Mouse (Mus musculus) thymus, postnatal 4 days (tissue): ENCODE measurements around the gene S1pr5.
"Not testable (repeated sequence)": the region's sequence is repeated elsewhere in the genome, so short reads cannot be mapped to it uniquely, and the experiment has no call there.

Experiments
- DNase-seq: peaks from one replicate; pipeline ENCODE4 v3.0.0; 2021

S1pr5 gene

DNA sequence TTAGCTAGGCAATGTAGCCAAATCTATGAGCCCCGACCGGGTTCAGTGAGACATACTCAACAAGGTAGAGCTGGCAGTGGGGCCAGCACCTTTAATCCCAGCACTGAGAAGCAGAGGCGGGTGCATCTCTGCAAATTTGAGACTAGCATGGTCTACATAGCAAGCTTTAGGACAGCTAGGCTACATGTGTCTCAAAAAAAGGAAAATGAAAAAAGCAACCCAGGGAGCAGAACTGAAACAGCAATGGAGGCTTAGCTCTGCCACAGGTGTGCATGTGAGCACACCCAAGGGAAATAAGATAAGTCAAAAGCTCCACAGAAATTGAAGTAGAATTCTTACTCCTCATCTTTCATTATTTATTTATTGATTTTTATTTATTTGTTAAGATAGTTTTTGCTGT is 49.3 kb downstream of the S1pr5 start:
- DNase-seq = no peak

- no peak for DNase-seq
Observed at GRCm38 (mm10) chr9:21197981-21198380, 50.3 kb downstream of the S1pr5 start.

DNA sequence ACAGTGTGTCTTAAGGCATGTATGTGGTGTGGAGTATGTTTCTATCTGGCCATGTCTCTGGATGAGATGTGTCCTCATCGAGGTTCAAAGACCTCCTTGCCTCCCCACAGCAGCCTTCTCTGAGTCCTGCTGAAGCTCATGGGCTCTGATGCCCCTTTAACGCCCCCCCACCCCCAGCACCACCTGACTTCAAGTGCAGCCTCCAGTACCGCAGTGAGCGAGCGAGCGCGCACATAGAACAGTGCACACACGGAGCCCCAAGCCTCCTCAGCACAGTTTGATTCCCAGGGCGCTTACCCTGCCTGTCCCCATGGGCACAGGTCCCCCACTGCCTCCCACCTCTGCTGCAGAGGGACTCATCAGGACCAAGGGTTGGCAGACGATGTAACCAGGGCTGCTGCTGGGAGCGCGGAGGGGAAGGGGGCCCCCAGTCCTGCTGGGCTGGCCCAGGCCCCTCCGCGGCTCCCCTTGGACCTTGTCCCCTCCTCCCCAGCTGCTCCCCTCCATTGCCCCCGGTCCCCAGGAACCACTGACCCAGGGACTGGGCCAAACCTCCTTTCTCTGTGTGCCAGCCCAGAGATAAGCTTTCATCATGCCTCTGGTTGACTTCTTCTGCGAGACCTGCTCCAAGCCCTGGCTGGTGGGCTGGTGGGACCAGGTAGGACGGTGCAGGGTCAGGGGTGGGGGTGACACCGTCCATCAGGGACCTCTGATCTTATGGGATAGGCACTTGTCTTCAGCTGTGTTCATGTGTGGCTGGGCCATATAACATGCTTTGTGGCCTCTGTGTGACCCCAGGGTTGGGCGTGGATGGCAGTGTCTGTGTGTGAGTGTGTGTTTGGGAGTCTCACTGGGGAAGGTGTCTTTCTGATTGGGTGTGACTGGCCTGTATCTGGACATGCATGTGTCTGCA is 51.5 kb downstream of the S1pr5 start:
- peak; percentile 27 for DNase-seq

DNA sequence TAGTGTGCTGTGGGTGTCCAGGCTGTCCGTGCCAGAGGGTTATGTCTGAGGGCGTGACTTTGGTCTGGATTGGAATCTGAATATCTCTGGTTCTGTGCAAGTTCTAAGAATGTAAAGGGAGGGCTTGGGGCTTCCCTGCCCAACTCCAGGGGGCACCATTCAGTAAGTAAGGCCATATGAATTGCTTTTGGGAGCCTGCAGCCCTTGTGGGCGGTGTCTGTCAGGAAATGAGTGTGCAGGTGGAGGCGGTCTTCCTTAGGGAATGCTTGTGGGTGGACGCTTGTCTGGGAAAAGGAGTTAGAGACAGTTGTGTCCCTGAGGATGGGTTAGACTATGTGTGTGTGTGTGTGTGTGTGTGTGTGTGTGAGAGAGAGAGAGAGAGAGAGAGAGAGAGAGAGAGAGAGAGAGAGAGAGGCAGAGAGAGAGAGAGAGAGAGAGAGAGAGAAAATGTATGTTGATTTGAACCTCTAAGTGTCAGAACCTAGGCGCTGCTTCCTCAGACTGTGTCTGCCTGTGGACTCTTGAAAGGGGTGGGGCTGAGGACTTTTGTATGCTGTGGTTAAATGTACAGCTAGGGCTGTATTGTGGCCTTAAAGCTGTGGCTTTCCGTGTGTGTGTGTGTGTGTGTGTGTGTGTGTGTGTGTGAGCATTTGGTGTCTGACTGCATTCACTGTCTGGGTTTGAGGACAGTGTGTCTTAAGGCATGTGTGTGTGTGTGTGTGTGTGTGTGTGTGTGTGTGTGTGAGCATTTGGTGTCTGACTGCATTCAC is 52.3 kb downstream of the S1pr5 start:
- DNase-seq = not testable (repeated sequence)

GRCm38 (mm10) chr9:21194787-21195493 is 53.3 kb downstream of the S1pr5 start:
- no peak for DNase-seq

DNA sequence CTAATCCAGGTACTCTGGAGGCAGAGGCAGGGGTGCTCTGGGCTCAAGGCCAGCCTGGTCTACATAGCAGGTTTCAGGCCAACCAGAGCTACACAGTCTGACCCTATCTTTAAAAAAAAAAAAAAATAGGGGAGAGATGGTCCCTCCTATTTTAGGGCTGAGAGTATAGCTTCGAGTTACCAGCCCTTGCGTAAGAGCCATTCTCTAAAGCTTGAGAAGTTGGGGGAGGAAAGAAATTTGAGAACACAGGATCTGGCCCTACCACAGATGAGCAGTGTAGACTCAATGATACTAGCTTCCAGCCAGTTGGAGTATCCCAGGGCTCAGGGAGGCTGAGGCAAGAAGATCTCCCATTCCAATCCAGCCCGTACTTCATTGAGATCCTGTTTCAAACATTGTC is 54.5 kb downstream of the S1pr5 start:
- no peak for DNase-seq
